Mouse (Mus musculus): ENCODE measurements at regions not wholly inside any gene's neighbourhood (a gene's known extent, or its start where the extent isn't known, plus 50 kb on each side); places are given as distances from the start of the nearest gene placed in this dataset.

- intact Hi-C loops (cut with DNase I): no loop called here
Measured at GRCm38 (mm10) chrX:135069448-135069847, 60.4 kb upstream of the Zmat1 start.

GRCm38 (mm10) chrX:135060184-135060583, 51.2 kb upstream of the Zmat1 start:
- H3K27ac ChIP-seq: no peak overlapping the region
- TF ChIP-seq CTCF (IDR thresholded peaks at IDR 0.05): no peak
- no peak for DNase-seq (ENCODE audit: extremely low spot score in 1 of 2, low spot score in 2 of 2)
- intact Hi-C loops (cut with DNase I): no loop called here
- no peak overlapping the region for H3K4me3 ChIP-seq

More at GRCm38 (mm10) chrX:135069448-135069847, 60.4 kb upstream of the Zmat1 start:
- DNase-seq (ENCODE audit: extremely low spot score in 1 of 2, low spot score in 2 of 2): no peak
- no peak for TF ChIP-seq CTCF (IDR thresholded peaks at IDR 0.05)
- H3K27ac ChIP-seq: no peak overlapping the region
- H3K4me3 ChIP-seq: no peak overlapping the region

GRCm38 (mm10) chrX:135058949-135059348, 49.9 kb upstream of the Zmat1 start:
- H3K27ac ChIP-seq: no peak overlapping the region
- no peak for TF ChIP-seq CTCF (IDR thresholded peaks at IDR 0.05)
- H3K4me3 ChIP-seq: no peak overlapping the region
- no peak for DNase-seq (ENCODE audit: extremely low spot score in 1 of 2, low spot score in 2 of 2)
- intact Hi-C loops (cut with DNase I): no loop called here
